Mouse (Mus musculus) embryonic facial prominence, embryonic 14.5 days (tissue): ENCODE measurements around the gene Rtraf. TPM values are rescaled to one million over a fixed set of nuclear protein-coding genes. Genes with fewer than 3 reads are reported as not detected.
A peak's percentile ranks its signal among the peaks of the same experiment; 100 is the strongest.

Source experiments
- ATAC-seq: fragments of 200-750 bp; cut with Nextera tagmentation; 2 replicates; pipeline ENCODE4 v1.8.0; 2017; ENCODE audit warnings: low read depth, moderate number of reproducible peaks, moderate TSS enrichment
- DNase-seq: peaks from one replicate; pipeline ENCODE4 v3.0.0-alpha.2; 2015; ENCODE audit warnings: low spot score
- H3K27ac ChIP-seq: fragments of 300-500 bp; sonication (generic); replicated peaks from 2 replicates; pipeline ENCODE4 v1.5.1; 2014; ENCODE audit warnings: low read depth, mild to moderate bottlenecking, low read length, moderate library complexity
- H3K27me3 ChIP-seq: fragments of 300-500 bp; sonication (generic); replicated peaks from 2 replicates; pipeline ENCODE4 v1.6.1; 2014; ENCODE audit warnings: low read length; ENCODE audit not compliant: control insufficient read depth, insufficient read depth
- H3K36me3 ChIP-seq: fragments of 300-500 bp; sonication (generic); 2 replicates; pipeline ENCODE4 v1.6.1; 2014; ENCODE audit warnings: low read length, mixed read lengths; ENCODE audit not compliant: control insufficient read depth, insufficient read depth
- H3K4me1 ChIP-seq: fragments of 300-500 bp; sonication (generic); 2 replicates; pipeline ENCODE4 v1.6.1; 2014; ENCODE audit warnings: antibody characterized with exemption, low read length; ENCODE audit not compliant: control insufficient read depth, insufficient read depth
- H3K4me2 ChIP-seq: fragments of 300-500 bp; sonication (generic); 2 replicates; pipeline ENCODE4 v1.6.1; 2014; ENCODE audit warnings: low read depth, mild to moderate bottlenecking, low read length, moderate library complexity, mixed read lengths
- H3K4me3 ChIP-seq: fragments of 300-500 bp; sonication (generic); 2 replicates; pipeline ENCODE4 v1.5.1; 2014; ENCODE audit warnings: low read depth, mild to moderate bottlenecking, low read length
- H3K9ac ChIP-seq: fragments of 300-500 bp; sonication (generic); 2 replicates; pipeline ENCODE4 v1.6.1; 2014; ENCODE audit warnings: low read depth, mild to moderate bottlenecking, low read length, moderate library complexity, mixed read lengths
- H3K9me3 ChIP-seq: fragments of 300-500 bp; sonication (generic); 2 replicates; pipeline ENCODE4 v1.6.1; 2016; ENCODE audit warnings: low read length; ENCODE audit not compliant: control insufficient read depth
- WGBS: fragments of 180-500 bp; shearing (Covaris S2); extraction: QIAGEN DNeasy Blood & Tissue Kit; methylation state at CpG from one replicate; pipeline ENCODE4 v1.1.7; 2014; 5-methylcytosine and 5-hydroxymethylcytosine counted together
- polyA plus RNA-seq: library from polyadenylated mRNA; unstranded; fragments of >200 nt; fragmentation: Nextera tagmentation; extraction: Ambion mirVana; gene quantifications from 2 replicates; pipeline ENCODE4 v1.2.1, GENCODE M21; 2014

The Rtraf gene
- polyA plus RNA-seq, 1 experiment from 2014 or later: 255 TPM

DNA sequence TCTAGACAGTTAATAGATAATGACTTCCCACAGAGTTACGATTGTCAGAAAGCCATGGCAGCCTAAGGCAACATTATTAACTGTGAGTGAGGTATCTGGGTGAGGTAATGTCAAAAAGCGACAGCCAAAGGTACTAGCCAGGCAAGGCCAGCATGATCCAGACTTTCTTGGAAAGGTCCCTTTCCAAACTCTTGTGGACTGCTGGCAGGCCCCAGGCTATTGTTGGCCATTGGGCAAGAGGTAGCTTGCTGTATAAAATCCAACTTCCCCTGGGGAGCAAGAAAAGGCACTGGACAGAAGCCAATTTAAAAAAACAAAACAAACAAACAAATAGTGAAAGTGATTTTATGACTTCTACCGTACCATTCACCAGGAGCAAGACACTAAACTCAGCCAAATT, 16.3 kb downstream of the Rtraf start:
- Histone ChIP-seq H3K4me1 (no peaks in the 10 kb centered on the region), H3K27me3 (no peaks in the 10 kb centered on the region), H3K9me3 (no peaks in the 10 kb centered on the region), H3K27ac (no peak overlapping the region), H3K4me3 (no peak overlapping the region), H3K4me2 (no peak overlapping the region), H3K9ac (no peak overlapping the region), H3K36me3 (peaks cover 37% of the 10 kb centered on the region)
- DNase-seq (no peak), ATAC-seq (no peak)
- 77% methylated on average over 3 of the region's 3 CpGs for WGBS

DNA sequence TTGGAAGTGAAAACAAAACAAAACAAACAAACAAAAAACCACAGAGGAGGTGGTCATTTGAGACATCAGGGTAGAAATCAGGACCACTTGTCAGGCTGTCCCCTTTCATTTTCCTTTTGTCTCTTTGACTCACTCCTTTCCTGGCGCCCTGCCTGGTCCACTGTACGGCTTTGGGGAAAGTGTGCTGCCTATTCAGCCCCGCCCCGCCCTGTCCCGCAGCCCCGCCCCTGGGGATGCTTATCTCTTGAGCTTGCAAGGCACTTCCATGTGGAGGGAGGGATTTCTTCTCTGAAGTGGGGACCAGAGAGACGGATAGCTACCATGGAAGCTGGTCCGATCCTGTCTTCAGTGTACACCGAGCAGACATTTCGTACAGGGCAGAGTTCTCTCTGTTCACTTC, 20.0 kb downstream of the Rtraf start:
- DNase-seq (peak; percentile 57), ATAC-seq (no peak)
- no peak overlapping the region for H3K4me2 ChIP-seq
- peaks cover 31% of the 10 kb centered on the region; the same call in 1 of the 2 replicates for H3K36me3 ChIP-seq
- WGBS: 51% methylated on average over 9 of the region's 10 CpGs
- H3K4me1 ChIP-seq: no peaks in the 10 kb centered on the region
- no peak overlapping the region for H3K9ac ChIP-seq
- no peaks in the 10 kb centered on the region for H3K27me3 ChIP-seq
- H3K27ac ChIP-seq: peak overlapping the region; percentile 24
- H3K4me3 ChIP-seq: no peak overlapping the region
- H3K9me3 ChIP-seq: no peaks in the 10 kb centered on the region

DNA sequence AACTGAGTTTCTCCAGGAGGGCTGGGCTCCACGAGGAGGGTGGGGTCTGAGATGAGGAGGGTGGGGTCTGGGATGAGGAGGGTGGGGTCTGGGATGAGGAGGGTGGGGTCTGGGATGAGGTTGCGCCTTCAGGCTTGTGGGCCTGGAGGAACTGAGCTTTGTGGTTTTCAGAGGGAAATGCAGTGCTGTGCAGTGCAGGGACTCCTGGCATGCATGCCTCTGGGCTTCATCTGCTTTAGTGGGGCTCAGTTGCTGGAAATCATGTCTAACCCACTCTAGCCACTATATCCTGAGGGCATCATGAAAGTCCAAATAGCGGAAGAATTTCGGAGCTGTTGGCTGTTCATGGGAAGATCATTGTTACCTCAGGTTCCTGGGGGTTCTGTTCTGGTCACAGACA, 20.4 kb downstream of the Rtraf start:
- Histone ChIP-seq H3K4me3 (no peak overlapping the region), H3K4me1 (no peaks in the 10 kb centered on the region), H3K9ac (no peak overlapping the region), H3K9me3 (no peaks in the 10 kb centered on the region), H3K36me3 (peaks cover 35% of the 10 kb centered on the region; the same call in 1 of the 2 replicates), H3K4me2 (no peak overlapping the region), H3K27me3 (no peaks in the 10 kb centered on the region), H3K27ac (no peak overlapping the region; the same call in 1 of the 2 replicates)
- ATAC-seq (peak; percentile 71; the same call in 1 of the 2 replicates), DNase-seq (no peak)
- 50% methylated on average over 4 of the region's 4 CpGs for WGBS

DNA sequence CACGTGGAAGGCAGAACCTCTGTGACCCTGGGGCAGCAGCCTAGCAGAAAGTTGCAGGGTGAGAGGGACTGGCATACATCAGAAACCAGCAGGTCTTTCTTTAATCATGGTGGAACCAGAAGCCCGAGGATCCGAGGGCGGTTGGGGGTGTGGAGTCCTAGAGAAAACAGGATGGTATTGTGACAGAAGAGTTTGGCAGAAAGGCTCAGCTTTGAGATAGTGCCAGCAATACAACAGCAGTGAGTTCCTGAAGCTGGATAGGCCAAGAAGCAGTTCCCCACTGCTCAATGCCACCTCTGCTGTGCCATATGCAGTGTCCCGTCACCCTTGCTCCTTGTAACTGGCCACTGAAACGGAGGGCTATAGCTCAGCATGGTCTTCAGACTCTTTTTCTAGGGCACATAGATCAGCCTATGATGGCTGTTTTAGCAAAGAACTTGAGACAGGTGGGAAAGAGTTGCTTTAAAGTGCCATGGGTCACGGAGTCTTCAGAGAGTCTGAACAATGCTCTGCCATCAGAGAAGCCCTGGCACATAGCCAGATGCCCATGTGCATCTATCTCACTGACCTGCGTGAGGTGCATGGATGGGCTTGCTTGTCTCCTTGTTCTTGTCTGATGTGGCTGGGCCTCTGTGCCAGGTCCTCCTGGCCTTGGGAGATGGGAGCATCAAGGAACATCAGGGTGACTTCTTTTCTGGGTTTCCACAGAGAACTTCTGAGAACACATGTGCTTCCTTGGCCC, 22.0 kb downstream of the Rtraf start:
- Histone ChIP-seq H3K4me3 (no peak overlapping the region), H3K36me3 (peaks cover 35% of the 10 kb centered on the region; the same call in 1 of the 2 replicates), H3K9ac (no peak overlapping the region), H3K27ac (no peak overlapping the region), H3K27me3 (no peaks in the 10 kb centered on the region), H3K9me3 (no peaks in the 10 kb centered on the region), H3K4me1 (no peaks in the 10 kb centered on the region), H3K4me2 (no peak overlapping the region)
- WGBS: 84% methylated on average over 8 of the region's 8 CpGs
- no peak for ATAC-seq
- no peak for DNase-seq

DNA sequence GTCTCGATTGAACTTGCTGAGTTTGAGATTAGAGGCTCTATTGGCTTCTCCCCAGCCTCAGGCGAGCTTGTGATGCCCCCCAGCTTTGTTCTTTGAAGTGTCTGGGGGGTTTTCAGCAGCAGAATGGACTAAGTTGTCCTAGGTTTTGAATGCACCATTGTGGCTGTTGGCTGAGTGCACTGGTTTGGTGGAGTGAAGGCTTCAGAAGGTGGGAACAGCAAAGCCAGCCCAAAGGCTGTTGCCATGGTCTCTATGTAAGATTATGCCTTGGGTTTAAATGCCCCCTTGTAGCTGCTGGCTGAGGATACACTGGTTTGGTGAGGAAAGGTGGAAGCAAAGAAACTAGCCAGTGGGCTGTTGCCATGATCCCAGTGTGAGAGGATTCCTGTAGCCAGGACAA, 23.1 kb downstream of the Rtraf start:
- Histone ChIP-seq H3K27ac (no peak overlapping the region), H3K9ac (no peak overlapping the region), H3K9me3 (no peaks in the 10 kb centered on the region), H3K36me3 (peaks cover 29% of the 10 kb centered on the region; the same call in 1 of the 2 replicates), H3K4me3 (no peak overlapping the region), H3K4me1 (no peaks in the 10 kb centered on the region), H3K27me3 (no peaks in the 10 kb centered on the region), H3K4me2 (no peak overlapping the region)
- no peak for DNase-seq
- ATAC-seq: no peak
- 48% methylated on average over 2 of the region's 2 CpGs for WGBS

DNA sequence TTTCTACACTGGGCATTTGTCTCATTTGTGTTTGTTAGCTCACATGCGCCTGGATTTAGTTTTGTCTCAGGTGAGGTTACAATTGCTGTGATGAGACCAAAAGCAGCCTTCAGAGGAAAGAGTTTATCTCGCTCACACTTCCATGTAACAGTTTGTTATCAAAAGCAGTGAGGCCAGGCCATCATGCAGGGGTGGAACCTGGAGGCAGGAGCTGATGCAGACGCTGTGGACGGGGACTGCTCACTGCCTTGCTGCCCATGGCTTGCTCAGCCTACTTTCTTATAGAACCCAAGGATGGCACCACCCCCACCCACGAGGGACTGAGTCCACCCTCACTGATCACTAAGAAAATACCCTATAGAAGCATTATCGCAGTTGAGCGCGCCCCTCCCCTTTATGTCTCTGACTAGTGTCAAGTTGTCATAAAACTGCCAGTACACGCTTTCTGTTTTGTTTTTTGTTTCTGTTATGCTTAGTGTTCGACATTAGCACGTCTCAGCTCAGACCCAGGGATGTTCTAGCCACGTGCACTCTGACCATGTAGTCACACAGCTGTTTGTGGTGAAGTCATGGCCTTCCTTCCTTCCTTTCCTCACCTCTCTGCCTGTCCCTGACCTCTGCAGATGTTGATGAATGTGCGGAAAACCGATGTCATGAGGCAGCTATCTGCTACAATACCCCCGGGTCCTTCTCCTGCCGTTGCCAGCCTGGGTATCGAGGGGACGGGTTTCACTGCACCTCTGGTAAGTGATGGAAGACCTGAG, 26.9 kb downstream of the Rtraf start:
- Histone ChIP-seq H3K27ac (no peak overlapping the region), H3K4me3 (no peak overlapping the region), H3K9ac (no peak overlapping the region), H3K36me3 (peaks cover 27% of the 10 kb centered on the region; the same call in 1 of the 2 replicates), H3K4me1 (no peaks in the 10 kb centered on the region), H3K9me3 (no peaks in the 10 kb centered on the region), H3K27me3 (no peaks in the 10 kb centered on the region), H3K4me2 (no peak overlapping the region)
- 80% methylated on average over 18 of the region's 18 CpGs for WGBS
- ATAC-seq (no peak), DNase-seq (no peak)

DNA sequence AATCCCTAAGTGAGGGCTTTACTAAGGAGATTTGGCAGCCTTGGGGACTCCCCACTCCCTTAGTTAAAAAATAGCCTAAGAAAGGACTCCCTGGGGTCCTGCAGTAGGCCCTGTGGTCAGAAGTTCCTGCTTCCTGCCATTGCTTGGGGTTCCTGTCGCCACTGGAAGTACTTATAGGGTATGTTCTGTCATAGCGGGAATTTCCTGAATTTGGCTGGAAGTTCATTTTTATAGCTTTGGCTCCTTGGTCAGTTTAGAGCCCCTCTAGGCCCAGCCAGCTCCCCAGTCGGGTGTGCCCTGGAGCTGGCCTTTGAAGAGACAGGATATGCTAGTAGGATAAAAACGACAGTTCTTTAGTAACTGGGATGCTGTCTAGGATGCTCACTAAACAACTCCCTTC, 28.7 kb downstream of the Rtraf start:
- WGBS: 66% methylated on average over 4 of the region's 4 CpGs
- H3K4me1 ChIP-seq: no peaks in the 10 kb centered on the region
- H3K27me3 ChIP-seq: no peaks in the 10 kb centered on the region
- no peak overlapping the region for H3K9ac ChIP-seq
- no peak overlapping the region for H3K4me2 ChIP-seq
- H3K4me3 ChIP-seq: no peak overlapping the region
- H3K9me3 ChIP-seq: no peaks in the 10 kb centered on the region
- ATAC-seq (no peak), DNase-seq (no peak)
- peaks cover 26% of the 10 kb centered on the region; the same call in 1 of the 2 replicates for H3K36me3 ChIP-seq
- H3K27ac ChIP-seq: no peak overlapping the region

DNA sequence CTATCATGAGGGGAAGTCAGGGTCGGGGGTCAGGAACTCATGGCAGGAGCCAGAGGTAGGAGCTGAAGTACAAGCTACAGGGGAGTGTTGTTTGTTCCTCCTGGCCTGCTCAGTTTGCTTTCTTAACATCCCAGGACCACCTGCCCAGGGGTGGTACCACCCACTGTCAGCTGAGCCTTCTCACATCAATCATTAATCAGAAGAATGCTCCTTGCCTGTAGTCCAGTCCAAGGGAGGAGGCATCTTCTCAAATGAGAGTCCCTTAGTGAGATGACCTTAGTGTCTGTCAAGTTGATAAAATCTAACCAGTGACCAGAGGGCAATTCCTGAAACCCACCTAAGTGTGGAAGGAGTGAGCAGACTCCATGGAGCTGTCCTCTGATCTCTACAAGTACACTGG, 35.2 kb downstream of the Rtraf start:
- DNase-seq: no peak
- no peak overlapping the region for H3K27ac ChIP-seq
- H3K27me3 ChIP-seq: no peaks in the 10 kb centered on the region
- H3K4me3 ChIP-seq: no peak overlapping the region
- H3K4me2 ChIP-seq: no peak overlapping the region
- WGBS: 86% methylated on average over 1 of the region's 1 CpGs
- H3K36me3 ChIP-seq: peaks cover 6% of the 10 kb centered on the region; the same call in 1 of the 2 replicates
- H3K9me3 ChIP-seq: no peaks in the 10 kb centered on the region
- ATAC-seq: no peak
- no peak overlapping the region for H3K9ac ChIP-seq
- no peaks in the 10 kb centered on the region for H3K4me1 ChIP-seq
